Mouse (Mus musculus) hindbrain, postnatal 0 days (tissue): ENCODE data around the gene Llgl2. TPM values are rescaled to one million over a fixed set of nuclear protein-coding genes. Genes with fewer than 3 reads are reported as not detected.

ENCODE experiments used
- ATAC-seq: fragments of 200-750 bp; cut with Nextera tagmentation; 2 replicates; pipeline ENCODE4 v1.8.0; 2017; ENCODE audit warnings: mild to moderate bottlenecking, moderate TSS enrichment, moderate library complexity
- DNase-seq: peaks from one replicate; pipeline ENCODE4 v3.0.0-alpha.2; 2015; ENCODE audit warnings: low spot score
- H3K27ac ChIP-seq: fragments of 300-500 bp; sonication (generic); 2 replicates; pipeline ENCODE4 v1.5.1; 2014; ENCODE audit warnings: mild to moderate bottlenecking
- H3K27me3 ChIP-seq: fragments of 300-500 bp; sonication (generic); 2 replicates; pipeline ENCODE4 v1.6.1; 2014; ENCODE audit warnings: low read length, mixed read lengths; ENCODE audit not compliant: insufficient read depth
- H3K36me3 ChIP-seq: fragments of 300-500 bp; sonication (generic); 2 replicates; pipeline ENCODE4 v1.6.1; 2014; ENCODE audit warnings: low read length, mixed read lengths; ENCODE audit not compliant: insufficient read depth
- H3K4me1 ChIP-seq: fragments of 300-500 bp; sonication (generic); 2 replicates; pipeline ENCODE4 v1.6.1; 2014; ENCODE audit warnings: antibody characterized with exemption, low read length, mixed read lengths; ENCODE audit not compliant: insufficient read depth
- H3K4me2 ChIP-seq: fragments of 300-500 bp; sonication (generic); 2 replicates; pipeline ENCODE4 v1.6.1; 2014; ENCODE audit warnings: low read depth, mild to moderate bottlenecking, low read length, moderate library complexity, mixed read lengths
- H3K4me3 ChIP-seq: fragments of 300-500 bp; sonication (generic); 2 replicates; pipeline ENCODE4 v1.5.1; 2014; ENCODE audit warnings: low read length
- H3K9ac ChIP-seq: fragments of 300-500 bp; sonication (generic); replicated peaks from 2 replicates; pipeline ENCODE4 v1.6.1; 2014; ENCODE audit warnings: mild to moderate bottlenecking, low read length, moderate library complexity, mixed read lengths
- H3K9me3 ChIP-seq: fragments of 300-500 bp; sonication (generic); 2 replicates; pipeline ENCODE4 v1.6.1; 2016; ENCODE audit warnings: low read length, mixed read lengths
- CTCF ChIP-seq: IDR thresholded peaks from 2 replicates; pipeline ENCODE4 v1.5.1; 2016; ENCODE audit warnings: antibody characterized with exemption, control low read depth, low read depth
- WGBS: fragments of 180-500 bp; shearing (Covaris S2); extraction: QIAGEN DNeasy Blood & Tissue Kit; methylation state at CpG from one replicate; pipeline ENCODE4 v1.1.7; 2014; 5-methylcytosine and 5-hydroxymethylcytosine counted together
- polyA plus RNA-seq: library from polyadenylated mRNA; unstranded; fragments of >200 nt; fragmentation: Nextera tagmentation; extraction: Ambion mirVana; gene quantifications from 2 replicates; pipeline ENCODE4 v1.2.1, GENCODE M21; 2015
- total RNA-seq: library from RNA; depleted of rRNA; stranded (reverse); fragments of >200 nt; gene quantifications from 2 replicates; pipeline ENCODE4 v1.2.3, GENCODE M21; 2014

Gene Llgl2
- total and polyA plus RNA-seq, 2 experiments from 2014 or later, result 1.5 to 2.1 TPM

- Histone ChIP-seq H3K9me3 (no peaks in the 10 kb centered on the region), H3K27me3 (no peaks in the 10 kb centered on the region), H3K27ac (no peak overlapping the region), H3K9ac (no peak overlapping the region), H3K4me1 (no peaks in the 10 kb centered on the region), H3K36me3 (peaks cover 70% of the 10 kb centered on the region), H3K4me2 (no peak overlapping the region), H3K4me3 (no peak overlapping the region)
- no peak for TF ChIP-seq CTCF
- ATAC-seq (no peak), DNase-seq (no peak)
- 89% methylated on average over 9 of the region's 9 CpGs for WGBS
Observed at GRCm38 (mm10) chr11:115797665-115798064, 26.2 kb upstream of the Llgl2 start.

- no peak for TF ChIP-seq CTCF
- WGBS, result 92% methylated on average over 18 of the region's 18 CpGs
- Histone ChIP-seq H3K36me3 (peaks cover 47% of the 10 kb centered on the region; the same call in 1 of the 2 replicates), H3K9ac (no peak overlapping the region), H3K27ac (no peak overlapping the region), H3K4me2 (no peak overlapping the region), H3K4me1 (no peaks in the 10 kb centered on the region), H3K4me3 (no peak overlapping the region), H3K27me3 (no peaks in the 10 kb centered on the region), H3K9me3 (no peaks in the 10 kb centered on the region)
- DNase-seq, result no peak
- no peak for ATAC-seq
Observed at GRCm38 (mm10) chr11:115800981-115801380, 22.9 kb upstream of the Llgl2 start.

GRCm38 (mm10) chr11:115803072-115803709 lies 20.7 kb upstream of the Llgl2 start:
- peaks cover 32% of the 10 kb centered on the region; the same call in 1 of the 2 replicates for H3K36me3 ChIP-seq
- 85% methylated on average over 24 of the region's 24 CpGs for WGBS
- no peaks in the 10 kb centered on the region for H3K4me1 ChIP-seq
- H3K27me3 ChIP-seq, result no peaks in the 10 kb centered on the region
- no peak overlapping the region for H3K27ac ChIP-seq
- TF ChIP-seq CTCF, result no peak
- ATAC-seq, result no peak
- H3K9me3 ChIP-seq, result no peaks in the 10 kb centered on the region
- DNase-seq, result no peak
- H3K9ac ChIP-seq, result no peak overlapping the region
- H3K4me2 ChIP-seq, result no peak overlapping the region
- no peak overlapping the region for H3K4me3 ChIP-seq

GRCm38 (mm10) chr11:115805005-115805404 lies 18.8 kb upstream of the Llgl2 start:
- Histone ChIP-seq H3K27ac (no peak overlapping the region), H3K36me3 (peaks cover 16% of the 10 kb centered on the region; the same call in 1 of the 2 replicates), H3K9ac (no peak overlapping the region), H3K9me3 (no peaks in the 10 kb centered on the region), H3K4me3 (no peak overlapping the region), H3K4me1 (peaks cover 12% of the 10 kb centered on the region), H3K27me3 (no peaks in the 10 kb centered on the region), H3K4me2 (no peak overlapping the region)
- TF ChIP-seq CTCF, result no peak
- WGBS, result 92% methylated on average over 7 of the region's 7 CpGs
- ATAC-seq (no peak), DNase-seq (no peak)

- peak overlapping the region; percentile 21; the same call in 1 of the 2 replicates for H3K4me2 ChIP-seq
- 91% methylated on average over 10 of the region's 10 CpGs for WGBS
- peak overlapping the region; percentile 77; the same call in 1 of the 2 replicates for H3K27ac ChIP-seq
- no peak overlapping the region for H3K4me3 ChIP-seq
- TF ChIP-seq CTCF, result no peak
- peaks cover 12% of the 10 kb centered on the region for H3K4me1 ChIP-seq
- H3K9ac ChIP-seq, result no peak overlapping the region
- ATAC-seq, result no peak
- H3K36me3 ChIP-seq, result peaks cover 15% of the 10 kb centered on the region; the same call in 1 of the 2 replicates
- no peaks in the 10 kb centered on the region for H3K9me3 ChIP-seq
- DNase-seq, result no peak
- no peaks in the 10 kb centered on the region for H3K27me3 ChIP-seq
Observed at GRCm38 (mm10) chr11:115806154-115806553, 17.7 kb upstream of the Llgl2 start.

GRCm38 (mm10) chr11:115807306-115807705 lies 16.5 kb upstream of the Llgl2 start:
- DNase-seq (peak; percentile 67), ATAC-seq (peak; percentile 65; the same call in 1 of the 2 replicates)
- peak overlapping the region; percentile 77 for H3K27ac ChIP-seq
- peaks cover 12% of the 10 kb centered on the region for H3K4me1 ChIP-seq
- peak overlapping the region; percentile 13; the same call in 1 of the 2 replicates for H3K4me2 ChIP-seq
- peaks cover 8% of the 10 kb centered on the region; the same call in 1 of the 2 replicates for H3K36me3 ChIP-seq
- no peaks in the 10 kb centered on the region for H3K9me3 ChIP-seq
- no peak overlapping the region for H3K4me3 ChIP-seq
- WGBS, result 25% methylated on average over 6 of the region's 6 CpGs
- TF ChIP-seq CTCF, result no peak
- no peak overlapping the region for H3K9ac ChIP-seq
- H3K27me3 ChIP-seq, result no peaks in the 10 kb centered on the region

GRCm38 (mm10) chr11:115807971-115808370 lies 15.9 kb upstream of the Llgl2 start:
- no peak overlapping the region for H3K4me3 ChIP-seq
- peak overlapping the region; percentile 13; the same call in 1 of the 2 replicates for H3K4me2 ChIP-seq
- H3K27ac ChIP-seq, result peak overlapping the region; percentile 77
- 44% methylated on average over 11 of the region's 11 CpGs for WGBS
- H3K27me3 ChIP-seq, result no peaks in the 10 kb centered on the region
- no peak for TF ChIP-seq CTCF
- no peak overlapping the region for H3K9ac ChIP-seq
- peaks cover 12% of the 10 kb centered on the region for H3K4me1 ChIP-seq
- no peaks in the 10 kb centered on the region for H3K9me3 ChIP-seq
- H3K36me3 ChIP-seq, result peaks cover 8% of the 10 kb centered on the region; the same call in 1 of the 2 replicates
- DNase-seq (no peak), ATAC-seq (no peak)
